Mouse (Mus musculus) neural tube, embryonic 13.5 days (tissue): ENCODE results near the gene 6330403K07Rik. TPM values are rescaled to one million over a fixed set of nuclear protein-coding genes. Genes with fewer than 3 reads are reported as not detected.

ENCODE experiments used
- polyA plus RNA-seq: library from polyadenylated mRNA; unstranded; fragments of >200 nt; fragmentation: Nextera tagmentation; extraction: Ambion mirVana; gene quantifications from 2 replicates; pipeline ENCODE4 v1.2.1, GENCODE M21; 2015

6330403K07Rik gene
- polyA plus RNA-seq, 1 experiment from 2014 or later = 566 TPM

Other genes with a start within 250 kb of the 6330403K07Rik start
- not detected in 2 replicates for gene Scimp, start 220.9 kb downstream of the 6330403K07Rik start, polyA plus RNA-seq
- gene Rabep1, start 188.7 kb downstream of the 6330403K07Rik start, polyA plus RNA-seq = 80.3 and 86.9 TPM in 2 replicates
- gene Nup88, start 63.5 kb downstream of the 6330403K07Rik start, polyA plus RNA-seq = 124 and 138 TPM in 2 replicates
- gene Rpain, start 63.3 kb downstream of the 6330403K07Rik start, polyA plus RNA-seq = 73.3 and 80.2 TPM in 2 replicates
- 188 and 193 TPM in 2 replicates for gene C1qbp, start 50.5 kb downstream of the 6330403K07Rik start, polyA plus RNA-seq
- gene Dhx33, start 29.1 kb downstream of the 6330403K07Rik start, polyA plus RNA-seq = 14.0 and 15.2 TPM in 2 replicates
- 34.0 and 34.8 TPM in 2 replicates for gene Mis12, start 13.9 kb downstream of the 6330403K07Rik start, polyA plus RNA-seq
- gene Derl2, start 13.7 kb downstream of the 6330403K07Rik start, polyA plus RNA-seq = 35.8 and 37.8 TPM in 2 replicates
- gene Nlrp1a, start 111.2 kb upstream of the 6330403K07Rik start, polyA plus RNA-seq = 0.04 and 0.07 TPM in 2 replicates
- gene Nlrp1b, start 197.2 kb upstream of the 6330403K07Rik start, polyA plus RNA-seq = 0.14 TPM in 1 of 2 replicates, not detected in the other